Mouse (Mus musculus) testis, adult 2 months (tissue): Measurements from ENCODE around the gene Hfe2. TPM values are rescaled to one million over a fixed set of nuclear protein-coding genes. Genes with fewer than 3 reads are reported as not detected.
"Not testable (repeated sequence)": the region's sequence is repeated elsewhere in the genome, so short reads cannot be mapped to it uniquely, and the experiment has no call there.

Experiments used
- H3K27ac ChIP-seq: fragments of 200-500 bp; 2 replicates; pipeline ENCODE4 v1.5.1; 2012; ENCODE audit warnings: low read depth, low read length; ENCODE audit not compliant: control insufficient read depth, insufficient read depth
- H3K27me3 ChIP-seq: fragments of 200-500 bp; 2 replicates; pipeline ENCODE4 v1.6.1; 2012; ENCODE audit warnings: mild to moderate bottlenecking, low read length, moderate library complexity; ENCODE audit not compliant: control insufficient read depth, insufficient read depth
- H3K36me3 ChIP-seq: fragments of 200-500 bp; 2 replicates; pipeline ENCODE4 v1.6.1; 2012; ENCODE audit warnings: mild to moderate bottlenecking, low read length; ENCODE audit not compliant: control insufficient read depth, insufficient read depth
- H3K4me1 ChIP-seq: fragments of 200-500 bp; 2 replicates; pipeline ENCODE4 v1.6.1; 2012; ENCODE audit warnings: low read length; ENCODE audit not compliant: control insufficient read depth, insufficient read depth
- H3K4me3 ChIP-seq: fragments of 200-500 bp; 2 replicates; pipeline ENCODE4 v1.5.1; 2012; ENCODE audit warnings: low read depth, mild to moderate bottlenecking, low read length, moderate library complexity, mixed read lengths; ENCODE audit not compliant: control insufficient read depth
- CTCF ChIP-seq: fragments of 200-500 bp; IDR thresholded peaks from 2 replicates; pipeline ENCODE4 v1.5.1; 2012; ENCODE audit warnings: low read depth, mild to moderate bottlenecking, inconsistent platforms, low read length, moderate library complexity; ENCODE audit not compliant: control insufficient read depth, insufficient read depth, insufficient replicate concordance
- POLR2A ChIP-seq: fragments of 200-500 bp; IDR thresholded peaks from 2 replicates; pipeline ENCODE4 v1.6.1; 2012; ENCODE audit warnings: low read depth, mild to moderate bottlenecking, inconsistent platforms, low read length, moderate library complexity; ENCODE audit not compliant: control insufficient read depth
- polyA plus RNA-seq: library from polyadenylated mRNA; depleted of rRNA; stranded (reverse); fragments of >200 nt; gene quantifications from 2 replicates; pipeline ENCODE4 v1.2.3, GENCODE M21; 2012; rRNA removed

Hfe2 gene
- 7.8 and 9.0 TPM in 2 replicates for polyA plus RNA-seq

GRCm38 (mm10) chr3:96524914-96525313, at the start of gene Hfe2:
Hfe2 (plus strand) TSS chr3:96525172.
- Histone ChIP-seq H3K4me1 (peaks cover 22% of the 10 kb centered on the region), H3K27me3 (no peaks in the 10 kb centered on the region), H3K4me3 (peak within 1 kb of the TSS; percentile 54), H3K36me3 (no peaks in the 10 kb centered on the region), H3K27ac (no peak within 1 kb of the TSS)
- TF ChIP-seq POLR2A (no peak), CTCF (no peak)

GRCm38 (mm10) chr3:96477084-96477483, 47.9 kb upstream of the Hfe2 start:
- H3K27me3 ChIP-seq: no peaks in the 10 kb centered on the region

GRCm38 (mm10) chr3:96477558-96477957, 47.4 kb upstream of the Hfe2 start:
- Histone ChIP-seq H3K4me1 (peaks cover 13% of the 10 kb centered on the region), H3K27me3 (no peaks in the 10 kb centered on the region), H3K4me3 (no peak overlapping the region), H3K27ac (no peak overlapping the region), H3K36me3 (no peaks in the 10 kb centered on the region)
- no peak for TF ChIP-seq POLR2A
- no peak for TF ChIP-seq CTCF

More at GRCm38 (mm10) chr3:96477084-96477483, 47.9 kb upstream of the Hfe2 start:
- Histone ChIP-seq H3K4me1 (peaks cover 13% of the 10 kb centered on the region), H3K27ac (no peak overlapping the region), H3K4me3 (no peak overlapping the region), H3K36me3 (no peaks in the 10 kb centered on the region)
- TF ChIP-seq POLR2A: no peak
- TF ChIP-seq CTCF: no peak

GRCm38 (mm10) chr3:96479249-96479648, 45.7 kb upstream of the Hfe2 start:
- peaks cover 10% of the 10 kb centered on the region for H3K4me1 ChIP-seq
- no peaks in the 10 kb centered on the region for H3K27me3 ChIP-seq
- H3K27ac ChIP-seq: no peak overlapping the region
- TF ChIP-seq POLR2A: no peak
- TF ChIP-seq CTCF: no peak
- no peak overlapping the region for H3K4me3 ChIP-seq
- no peaks in the 10 kb centered on the region for H3K36me3 ChIP-seq

- Histone ChIP-seq H3K4me1 (peaks cover 3% of the 10 kb centered on the region; the same call in 1 of the 2 replicates), H3K4me3 (no peak overlapping the region), H3K36me3 (no peaks in the 10 kb centered on the region), H3K27ac (no peak overlapping the region), H3K27me3 (no peaks in the 10 kb centered on the region)
- TF ChIP-seq CTCF: no peak
- no peak for TF ChIP-seq POLR2A
These were observed 44.2 kb upstream of the Hfe2 start for GRCm38 (mm10) chr3:96480684-96481270.

- H3K4me3 ChIP-seq: no peak overlapping the region
- H3K27ac ChIP-seq: no peak overlapping the region
- no peaks in the 10 kb centered on the region for H3K27me3 ChIP-seq
- H3K36me3 ChIP-seq: no peaks in the 10 kb centered on the region
- TF ChIP-seq POLR2A (no peak), CTCF (no peak)
- no peaks in the 10 kb centered on the region for H3K4me1 ChIP-seq
These were observed 43.1 kb upstream of the Hfe2 start for GRCm38 (mm10) chr3:96481856-96482255.

- TF ChIP-seq CTCF (no peak), POLR2A (no peak)
- no peaks in the 10 kb centered on the region for H3K4me1 ChIP-seq
- no peak overlapping the region for H3K4me3 ChIP-seq
- H3K27me3 ChIP-seq: no peaks in the 10 kb centered on the region
- no peaks in the 10 kb centered on the region for H3K36me3 ChIP-seq
- no peak overlapping the region for H3K27ac ChIP-seq
These were observed 42.5 kb upstream of the Hfe2 start for GRCm38 (mm10) chr3:96482451-96482850.

- not testable (repeated sequence) for H3K4me3 ChIP-seq, H3K27ac ChIP-seq, H3K4me1 ChIP-seq, H3K36me3 ChIP-seq, H3K27me3 ChIP-seq
These were observed 41.9 kb upstream of the Hfe2 start for GRCm38 (mm10) chr3:96483044-96483443.
